Mouse (Mus musculus): ENCODE data around the gene Cwc27.

- TF ChIP-seq CTCF (IDR thresholded peaks at IDR 0.05; ENCODE audit: low read depth, low read length), result no peak
- no peak for TF ChIP-seq POLR2A (IDR thresholded peaks at IDR 0.05; ENCODE audit: borderline replicate concordance, low read depth, low read length)
Observed at GRCm38 (mm10) chr13:104635965-104636462, 180.9 kb downstream of the Cwc27 start.
